Mouse (Mus musculus) midbrain, embryonic 16.5 days (tissue): Measurements from ENCODE around the gene Atg9b. TPM values are rescaled to one million over a fixed set of nuclear protein-coding genes. Genes with fewer than 3 reads are reported as not detected.

Source experiments
- ATAC-seq: fragments of 200-750 bp; cut with Nextera tagmentation; 2 replicates; pipeline ENCODE4 v1.8.0; 2017; ENCODE audit warnings: moderate TSS enrichment
- H3K27ac ChIP-seq: fragments of 300-500 bp; sonication (generic); 2 replicates; pipeline ENCODE4 v1.5.1; 2014; ENCODE audit warnings: mild to moderate bottlenecking, low read length, mixed read lengths
- H3K27me3 ChIP-seq: fragments of 300-500 bp; sonication (generic); 2 replicates; pipeline ENCODE4 v1.6.1; 2014; ENCODE audit warnings: low read depth, low read length, mixed read lengths; ENCODE audit not compliant: control insufficient read depth, insufficient read depth
- H3K36me3 ChIP-seq: fragments of 300-500 bp; sonication (generic); 2 replicates; pipeline ENCODE4 v1.6.1; 2014; ENCODE audit warnings: mild to moderate bottlenecking, low read length, moderate library complexity, mixed read lengths; ENCODE audit not compliant: control insufficient read depth, insufficient read depth
- H3K4me1 ChIP-seq: fragments of 300-500 bp; sonication (generic); 2 replicates; pipeline ENCODE4 v1.6.1; 2014; ENCODE audit warnings: mild to moderate bottlenecking, low read length, mixed read lengths; ENCODE audit not compliant: control insufficient read depth, insufficient read depth
- H3K4me2 ChIP-seq: fragments of 300-500 bp; sonication (generic); 2 replicates; pipeline ENCODE4 v1.6.1; 2014; ENCODE audit warnings: mild to moderate bottlenecking, low read length, mixed read lengths
- H3K4me3 ChIP-seq: fragments of 300-500 bp; sonication (generic); 2 replicates; pipeline ENCODE4 v1.5.1; 2014; ENCODE audit warnings: low read depth, mild to moderate bottlenecking, low read length, moderate library complexity, mixed read lengths
- H3K9ac ChIP-seq: fragments of 300-500 bp; sonication (generic); 2 replicates; pipeline ENCODE4 v1.6.1; 2014; ENCODE audit warnings: low read depth, low read length, mixed read lengths
- H3K9me3 ChIP-seq: fragments of 300-500 bp; sonication (generic); replicated peaks from 2 replicates; pipeline ENCODE4 v1.6.1; 2014; ENCODE audit warnings: mild to moderate bottlenecking, low read length, mixed read lengths; ENCODE audit not compliant: control insufficient read depth, poor library complexity, severe bottlenecking
- WGBS: fragments of 180-500 bp; shearing (Covaris S2); extraction: QIAGEN DNeasy Blood & Tissue Kit; methylation state at CpG from one replicate; pipeline ENCODE4 v1.1.7; 2014; 5-methylcytosine and 5-hydroxymethylcytosine counted together
- polyA plus RNA-seq: library from polyadenylated mRNA; unstranded; fragments of >200 nt; fragmentation: Nextera tagmentation; extraction: Ambion mirVana; gene quantifications from 2 replicates; pipeline ENCODE4 v1.2.1, GENCODE M21; 2015

Atg9b gene
- polyA plus RNA-seq, 1 experiment from 2014 or later: 4.4 TPM

- H3K27ac ChIP-seq: no peak overlapping the region
- H3K9me3 ChIP-seq: no peaks in the 10 kb centered on the region
- H3K36me3 ChIP-seq: no peaks in the 10 kb centered on the region
- H3K9ac ChIP-seq: no peak overlapping the region
- WGBS: 84% methylated on average over 7 of the region's 7 CpGs
- H3K4me3 ChIP-seq: no peak overlapping the region
- H3K4me1 ChIP-seq: no peaks in the 10 kb centered on the region
- no peak for ATAC-seq
- no peaks in the 10 kb centered on the region for H3K27me3 ChIP-seq
- no peak overlapping the region for H3K4me2 ChIP-seq
These were observed 17.1 kb downstream of the Atg9b start for GRCm38 (mm10) chr5:24374666-24375328.

- ATAC-seq: no peak
- H3K4me1 ChIP-seq: no peaks in the 10 kb centered on the region
- H3K4me2 ChIP-seq: no peak overlapping the region
- H3K9ac ChIP-seq: no peak overlapping the region
- H3K9me3 ChIP-seq: no peaks in the 10 kb centered on the region
- no peaks in the 10 kb centered on the region for H3K27me3 ChIP-seq
- no peaks in the 10 kb centered on the region for H3K36me3 ChIP-seq
- no peak overlapping the region for H3K4me3 ChIP-seq
- H3K27ac ChIP-seq: no peak overlapping the region
- WGBS: 42% methylated on average over 6 of the region's 6 CpGs
These were observed 17.7 kb downstream of the Atg9b start for GRCm38 (mm10) chr5:24374216-24374615.

GRCm38 (mm10) chr5:24373807-24374206, 18.1 kb downstream of the Atg9b start:
- Histone ChIP-seq H3K9ac (no peak overlapping the region), H3K36me3 (no peaks in the 10 kb centered on the region), H3K4me2 (no peak overlapping the region), H3K27ac (no peak overlapping the region), H3K9me3 (no peaks in the 10 kb centered on the region), H3K4me3 (no peak overlapping the region), H3K27me3 (no peaks in the 10 kb centered on the region), H3K4me1 (no peaks in the 10 kb centered on the region)
- ATAC-seq: no peak
- 38% methylated on average over 5 of the region's 5 CpGs for WGBS

GRCm38 (mm10) chr5:24369767-24370166, 22.2 kb downstream of the Atg9b start:
- Histone ChIP-seq H3K9me3 (no peaks in the 10 kb centered on the region), H3K4me3 (no peak overlapping the region), H3K4me2 (no peak overlapping the region), H3K4me1 (no peaks in the 10 kb centered on the region), H3K9ac (no peak overlapping the region), H3K27ac (no peak overlapping the region), H3K27me3 (no peaks in the 10 kb centered on the region), H3K36me3 (no peaks in the 10 kb centered on the region)
- ATAC-seq: no peak
- 79% methylated on average over 9 of the region's 9 CpGs for whole genome bisulfite sequencing

GRCm38 (mm10) chr5:24366426-24366825, 25.5 kb downstream of the Atg9b start:
- H3K4me3 ChIP-seq: no peak overlapping the region
- ATAC-seq: no peak
- H3K4me1 ChIP-seq: no peaks in the 10 kb centered on the region
- 85% methylated on average over 9 of the region's 9 CpGs for WGBS
- H3K9ac ChIP-seq: no peak overlapping the region
- H3K36me3 ChIP-seq: no peaks in the 10 kb centered on the region
- no peak overlapping the region for H3K4me2 ChIP-seq
- H3K27ac ChIP-seq: no peak overlapping the region
- no peaks in the 10 kb centered on the region for H3K27me3 ChIP-seq
- H3K9me3 ChIP-seq: no peaks in the 10 kb centered on the region

GRCm38 (mm10) chr5:24365528-24365927, 26.4 kb downstream of the Atg9b start:
- no peaks in the 10 kb centered on the region for H3K27me3 ChIP-seq
- H3K27ac ChIP-seq: no peak overlapping the region
- H3K4me2 ChIP-seq: 0 out of 2 replicates have a peak overlapping the region, but pooled peaks have one; percentile 2
- H3K4me1 ChIP-seq: 0 out of 2 replicates have a peak, but pooled peaks cover 3% of the 10 kb centered on the region
- H3K9me3 ChIP-seq: no peaks in the 10 kb centered on the region
- no peaks in the 10 kb centered on the region for H3K36me3 ChIP-seq
- no peak for ATAC-seq
- WGBS: 54% methylated on average over 5 of the region's 5 CpGs
- no peak overlapping the region for H3K9ac ChIP-seq
- H3K4me3 ChIP-seq: no peak overlapping the region

- no peak for ATAC-seq
- Histone ChIP-seq H3K36me3 (no peaks in the 10 kb centered on the region), H3K9me3 (no peaks in the 10 kb centered on the region), H3K9ac (0 out of 2 replicates have a peak overlapping the region, but pooled peaks have one; percentile 14), H3K4me3 (no peak overlapping the region), H3K27ac (no peak overlapping the region), H3K4me2 (no peak overlapping the region), H3K4me1 (0 out of 2 replicates have a peak, but pooled peaks cover 3% of the 10 kb centered on the region), H3K27me3 (no peaks in the 10 kb centered on the region)
- 83% methylated on average over 10 of the region's 10 CpGs for WGBS
These were observed 27.0 kb downstream of the Atg9b start for GRCm38 (mm10) chr5:24364963-24365362.

- Histone ChIP-seq H3K36me3 (no peaks in the 10 kb centered on the region), H3K4me3 (no peak within 1 kb of the TSS), H3K9ac (0 out of 2 replicates have a peak within 1 kb of the TSS, but pooled peaks have one; percentile 14), H3K9me3 (no peaks in the 10 kb centered on the region), H3K4me1 (0 out of 2 replicates have a peak, but pooled peaks cover 3% of the 10 kb centered on the region), H3K27ac (no peak within 1 kb of the TSS), H3K27me3 (no peaks in the 10 kb centered on the region), H3K4me2 (no peak within 1 kb of the TSS)
- WGBS: 24% methylated on average over 12 of the region's 12 CpGs
- ATAC-seq: no peak
These were observed 27.4 kb downstream of the Atg9b start, which contains the start of gene Nos3 for GRCm38 (mm10) chr5:24364508-24364907. Gene Nos3, plus strand, starts transcription at chr5:24364810.

- Histone ChIP-seq H3K9ac (no peak overlapping the region), H3K27ac (no peak overlapping the region), H3K27me3 (no peaks in the 10 kb centered on the region), H3K36me3 (no peaks in the 10 kb centered on the region), H3K9me3 (no peaks in the 10 kb centered on the region), H3K4me1 (0 out of 2 replicates have a peak, but pooled peaks cover 3% of the 10 kb centered on the region), H3K4me3 (no peak overlapping the region), H3K4me2 (no peak overlapping the region)
- 54% methylated on average over 3 of the region's 3 CpGs for WGBS
- no peak for ATAC-seq
These were observed 27.9 kb downstream of the Atg9b start for GRCm38 (mm10) chr5:24364061-24364460.
